Mouse (Mus musculus) hindbrain, embryonic 11.5 days (tissue): ENCODE results near the gene Dynlt1c. TPM values are rescaled to one million over a fixed set of nuclear protein-coding genes. Genes with fewer than 3 reads are reported as not detected.
"Not testable (repeated sequence)": the region's sequence is repeated elsewhere in the genome, so short reads cannot be mapped to it uniquely, and the experiment has no call there.

Experiments
- ATAC-seq: fragments of 200-750 bp; cut with Nextera tagmentation; 2 replicates; pipeline ENCODE4 v1.8.0; 2017; ENCODE audit warnings: mild to moderate bottlenecking, moderate TSS enrichment, moderate library complexity; ENCODE audit not compliant: low FRiP score
- DNase-seq: peaks from one replicate; pipeline ENCODE4 v3.0.0-alpha.2; 2015; ENCODE audit warnings: low spot score
- H3K27ac ChIP-seq: fragments of 300-500 bp; sonication (generic); 2 replicates; pipeline ENCODE4 v1.5.1; 2014; ENCODE audit warnings: mild to moderate bottlenecking, low read depth, low read length
- H3K27me3 ChIP-seq: fragments of 300-500 bp; sonication (generic); 2 replicates; pipeline ENCODE4 v1.6.1; 2014; ENCODE audit warnings: mild to moderate bottlenecking, low read length, moderate library complexity, mixed read lengths; ENCODE audit not compliant: control insufficient read depth, insufficient read depth
- H3K36me3 ChIP-seq: fragments of 300-500 bp; sonication (generic); 2 replicates; pipeline ENCODE4 v1.6.1; 2014; ENCODE audit warnings: mild to moderate bottlenecking, low read length, moderate library complexity, mixed read lengths; ENCODE audit not compliant: control insufficient read depth, insufficient read depth
- H3K4me1 ChIP-seq: fragments of 300-500 bp; sonication (generic); replicated peaks from 2 replicates; pipeline ENCODE4 v1.6.1; 2014; ENCODE audit warnings: low read length, mixed read lengths; ENCODE audit not compliant: control insufficient read depth, insufficient read depth
- H3K4me2 ChIP-seq: fragments of 300-500 bp; sonication (generic); replicated peaks from 2 replicates; pipeline ENCODE4 v1.6.1; 2014; ENCODE audit warnings: mild to moderate bottlenecking, low read depth, low read length
- H3K4me3 ChIP-seq: fragments of 300-500 bp; sonication (generic); 2 replicates; pipeline ENCODE4 v1.5.1; 2014; ENCODE audit warnings: low read depth, low read length
- H3K9ac ChIP-seq: fragments of 300-500 bp; sonication (generic); 2 replicates; pipeline ENCODE4 v1.6.1; 2014; ENCODE audit warnings: low read depth, low read length
- H3K9me3 ChIP-seq: fragments of 300-500 bp; sonication (generic); 2 replicates; pipeline ENCODE4 v1.6.1; 2016; ENCODE audit warnings: low read length; ENCODE audit not compliant: control insufficient read depth
- WGBS: fragments of 180-500 bp; shearing (Covaris S2); extraction: QIAGEN DNeasy Blood & Tissue Kit; methylation state at CpG from one replicate; pipeline ENCODE4 v1.1.7; 2014; 5-methylcytosine and 5-hydroxymethylcytosine counted together
- polyA plus RNA-seq: library from polyadenylated mRNA; unstranded; fragments of >200 nt; fragmentation: Nextera tagmentation; extraction: Ambion mirVana; gene quantifications from 2 replicates; pipeline ENCODE4 v1.2.1, GENCODE M21; 2014

Gene Dynlt1c
- polyA plus RNA-seq, 1 experiment from 2014 or later = 41.5 TPM

GRCm38 (mm10) chr17:6588672-6589071, 12.8 kb upstream of the Dynlt1c start:
- H3K27me3 ChIP-seq, H3K9me3 ChIP-seq, DNase-seq, H3K4me3 ChIP-seq, ATAC-seq, H3K4me1 ChIP-seq, H3K9ac ChIP-seq, H3K4me2 ChIP-seq, H3K36me3 ChIP-seq, H3K27ac ChIP-seq: not testable (repeated sequence)
- no CpG with 5 or more reads among the region's 6 CpGs for WGBS

- not testable (repeated sequence) for H3K27ac ChIP-seq, H3K27me3 ChIP-seq, H3K36me3 ChIP-seq, H3K4me3 ChIP-seq, H3K4me2 ChIP-seq, H3K9ac ChIP-seq, H3K9me3 ChIP-seq, ATAC-seq, H3K4me1 ChIP-seq, DNase-seq
- WGBS = 95% methylated on average over 2 of the region's 3 CpGs
Measured at GRCm38 (mm10) chr17:6592109-6592508, 9.4 kb upstream of the Dynlt1c start.

GRCm38 (mm10) chr17:6593896-6594295, 7.6 kb upstream of the Dynlt1c start:
- H3K27ac ChIP-seq, ATAC-seq, H3K9ac ChIP-seq, H3K4me3 ChIP-seq, H3K36me3 ChIP-seq, H3K9me3 ChIP-seq, H3K27me3 ChIP-seq, DNase-seq, H3K4me1 ChIP-seq, H3K4me2 ChIP-seq: not testable (repeated sequence)
- 74% methylated on average over 3 of the region's 3 CpGs for WGBS

- not testable (repeated sequence) for H3K27me3 ChIP-seq, H3K9me3 ChIP-seq, DNase-seq, ATAC-seq, H3K36me3 ChIP-seq, H3K4me3 ChIP-seq, H3K9ac ChIP-seq, H3K4me2 ChIP-seq, H3K4me1 ChIP-seq, H3K27ac ChIP-seq
- WGBS = 56% methylated on average over 8 of the region's 15 CpGs
Measured at GRCm38 (mm10) chr17:6595776-6596497, 5.5 kb upstream of the Dynlt1c start.

- DNase-seq, H3K36me3 ChIP-seq, H3K9me3 ChIP-seq, H3K4me1 ChIP-seq, H3K27ac ChIP-seq, H3K4me2 ChIP-seq, H3K4me3 ChIP-seq, H3K27me3 ChIP-seq, ATAC-seq, H3K9ac ChIP-seq: not testable (repeated sequence)
- WGBS = 94% methylated on average over 7 of the region's 7 CpGs
Measured at GRCm38 (mm10) chr17:6598356-6598755, 3.1 kb upstream of the Dynlt1c start.

- not testable (repeated sequence) for H3K4me3 ChIP-seq, H3K4me2 ChIP-seq, H3K9ac ChIP-seq, H3K27ac ChIP-seq, DNase-seq, H3K36me3 ChIP-seq, H3K4me1 ChIP-seq, H3K9me3 ChIP-seq, ATAC-seq, H3K27me3 ChIP-seq
- 95% methylated on average over 5 of the region's 8 CpGs for WGBS
Measured at GRCm38 (mm10) chr17:6600216-6600911, 1.1 kb upstream of the Dynlt1c start.

GRCm38 (mm10) chr17:6602205-6602604, 734 bp downstream of the Dynlt1c start:
- not testable (repeated sequence) for H3K27me3 ChIP-seq, DNase-seq, H3K9ac ChIP-seq, H3K9me3 ChIP-seq, H3K4me3 ChIP-seq, H3K4me1 ChIP-seq, H3K27ac ChIP-seq, ATAC-seq, H3K36me3 ChIP-seq, H3K4me2 ChIP-seq
- WGBS = 25% methylated on average over 3 of the region's 4 CpGs

- WGBS = 50% methylated on average over 1 of the region's 1 CpGs
- not testable (repeated sequence) for ATAC-seq, DNase-seq
Measured at GRCm38 (mm10) chr17:6605347-6605746, 3.9 kb downstream of the Dynlt1c start.

GRCm38 (mm10) chr17:6613524-6613923, 12.1 kb downstream of the Dynlt1c start:
- WGBS = 89% methylated on average over 11 of the region's 14 CpGs
- H3K4me3 ChIP-seq, H3K4me2 ChIP-seq, H3K4me1 ChIP-seq, DNase-seq, H3K27me3 ChIP-seq, H3K36me3 ChIP-seq, H3K9me3 ChIP-seq, ATAC-seq, H3K9ac ChIP-seq, H3K27ac ChIP-seq: not testable (repeated sequence)

More at GRCm38 (mm10) chr17:6605347-6605746, 3.9 kb downstream of the Dynlt1c start:
- not testable (repeated sequence) for H3K4me3 ChIP-seq, H3K4me1 ChIP-seq, H3K36me3 ChIP-seq, H3K4me2 ChIP-seq, H3K27ac ChIP-seq, H3K9me3 ChIP-seq, H3K9ac ChIP-seq, H3K27me3 ChIP-seq
